ENCODE assay signal across 15 mouse cellular contexts in genomic region chr11:93137841-93138240, GRCm38 (mm10). TPM values are rescaled to one million over a fixed set of nuclear protein-coding genes. Genes with fewer than 3 reads are reported as not detected.
"Had no signal": no experiment of that assay in that cellular context is flagged by ENCODE, and none has a peak within 500 bp of the region (broad histone marks: within the 10 kb centered on the region; RNA-seq: fewer than 3 reads in every experiment).

No protein-coding gene starts in this region.

- H3K36me3 ChIP-seq: limb, embryonic 13.5 days; midbrain, embryonic 12.5 days had no signal

- H3K4me3 ChIP-seq: layer of hippocampus, adult 2 months; limb, embryonic 13.5 days; midbrain, embryonic 12.5 days; myocyte had no signal

- H3K27me3 ChIP-seq: limb, embryonic 13.5 days; midbrain, embryonic 12.5 days had no signal

- H3K4me1 ChIP-seq: limb, embryonic 13.5 days; midbrain, embryonic 12.5 days had no signal

- H3K27ac ChIP-seq: kidney, postnatal 0 days; layer of hippocampus, adult 2 months; limb, embryonic 13.5 days; liver, embryonic 14.5 days; midbrain, embryonic 12.5 days had no signal

- DNase-seq: kidney, adult 9 months; kidney, postnatal 4 days; left cerebral cortex, postnatal 4 days; lung, adult 18-20 months; retina, postnatal 1 day; thymus, postnatal 4 days had no signal

RNA-seq across cellular contexts. Expression of gene Car10, which starts 40.0 kb away (rescaled TPM):
- polyA plus RNA-seq: kidney, postnatal 0 days; liver, adult 2 months; liver, embryonic 14.5 days; lung, embryonic 16.5 days; myocyte; spleen, adult 2 months had no signal
